Mouse (Mus musculus) hindbrain, embryonic 10.5 days (tissue): ENCODE results near the gene Mrpl28. TPM values are rescaled to one million over a fixed set of nuclear protein-coding genes. Genes with fewer than 3 reads are reported as not detected.
"Not testable (repeated sequence)": the region's sequence is repeated elsewhere in the genome, so short reads cannot be mapped to it uniquely, and the experiment has no call there.

Experiments
- DNase-seq: peaks from one replicate; pipeline ENCODE4 v3.0.0-alpha.2; 2017; ENCODE audit warnings: low spot score
- H3K27ac ChIP-seq: fragments of 300-500 bp; sonication (generic); 2 replicates; pipeline ENCODE4 v1.5.1; 2016; ENCODE audit warnings: mild to moderate bottlenecking, moderate library complexity
- H3K27me3 ChIP-seq: fragments of 300-500 bp; sonication (generic); 2 replicates; pipeline ENCODE4 v1.6.1; 2016; ENCODE audit warnings: mild to moderate bottlenecking; ENCODE audit not compliant: poor library complexity, insufficient read depth, severe bottlenecking
- H3K36me3 ChIP-seq: fragments of 300-500 bp; sonication (generic); 2 replicates; pipeline ENCODE4 v1.6.1; 2016; ENCODE audit warnings: mild to moderate bottlenecking, moderate library complexity
- H3K4me1 ChIP-seq: fragments of 300-500 bp; sonication (generic); replicated peaks from 2 replicates; pipeline ENCODE4 v1.6.1; 2016; ENCODE audit warnings: mild to moderate bottlenecking
- H3K4me3 ChIP-seq: fragments of 300-500 bp; sonication (generic); 2 replicates; pipeline ENCODE4 v1.5.1; 2016; ENCODE audit warnings: mild to moderate bottlenecking, moderate library complexity
- H3K9me3 ChIP-seq: fragments of 300-500 bp; sonication (generic); 2 replicates; pipeline ENCODE4 v1.6.1; 2016; ENCODE audit warnings: mild to moderate bottlenecking, moderate library complexity
- WGBS: fragments of 180-500 bp; shearing (Covaris S2); methylation state at CpG from one replicate; pipeline ENCODE4 v1.1.7; 2016; 5-methylcytosine and 5-hydroxymethylcytosine counted together
- polyA plus RNA-seq: library from polyadenylated mRNA; unstranded; fragments of >200 nt; fragmentation: Nextera tagmentation; extraction: Ambion mirVana; gene quantifications from 2 replicates; pipeline ENCODE4 v1.2.1, GENCODE M21; 2016

Gene Mrpl28
- polyA plus RNA-seq, 1 experiment from 2014 or later = 318 TPM

- WGBS = 83% methylated on average over 2 of the region's 2 CpGs
- no peak for DNase-seq
- H3K4me1 ChIP-seq = no peaks in the 10 kb centered on the region
- H3K36me3 ChIP-seq = peaks cover 97% of the 10 kb centered on the region
- H3K9me3 ChIP-seq = peaks cover 9% of the 10 kb centered on the region; the same call in 1 of the 2 replicates
- H3K4me3 ChIP-seq = no peak overlapping the region
- no peaks in the 10 kb centered on the region for H3K27me3 ChIP-seq
- H3K27ac ChIP-seq = no peak overlapping the region
These were observed 25.8 kb downstream of the Mrpl28 start for GRCm38 (mm10) chr17:26149056-26149455.

GRCm38 (mm10) chr17:26151886-26152630, 28.8 kb downstream of the Mrpl28 start:
- H3K4me1 ChIP-seq = no peaks in the 10 kb centered on the region
- H3K27ac ChIP-seq = no peak overlapping the region
- DNase-seq = no peak
- H3K9me3 ChIP-seq = peaks cover 9% of the 10 kb centered on the region; the same call in 1 of the 2 replicates
- no peak overlapping the region for H3K4me3 ChIP-seq
- H3K36me3 ChIP-seq = peaks cover 87% of the 10 kb centered on the region
- 93% methylated on average over 2 of the region's 2 CpGs for WGBS
- no peaks in the 10 kb centered on the region for H3K27me3 ChIP-seq

GRCm38 (mm10) chr17:26162736-26163135, 39.4 kb downstream of the Mrpl28 start:
- H3K27ac ChIP-seq = no peak overlapping the region
- WGBS = 91% methylated on average over 1 of the region's 1 CpGs

GRCm38 (mm10) chr17:26168039-26168438, 44.7 kb downstream of the Mrpl28 start:
- no peak overlapping the region for H3K4me3 ChIP-seq
- 91% methylated on average over 2 of the region's 2 CpGs for WGBS
- no peaks in the 10 kb centered on the region for H3K9me3 ChIP-seq
- H3K27me3 ChIP-seq = no peaks in the 10 kb centered on the region
- DNase-seq = no peak
- no peak overlapping the region for H3K27ac ChIP-seq
- H3K36me3 ChIP-seq = peaks cover 46% of the 10 kb centered on the region
- H3K4me1 ChIP-seq = no peaks in the 10 kb centered on the region; the same call in 1 of the 2 replicates

More at GRCm38 (mm10) chr17:26162736-26163135, 39.4 kb downstream of the Mrpl28 start:
- Histone ChIP-seq H3K9me3 (no peaks in the 10 kb centered on the region), H3K4me3 (no peak overlapping the region), H3K27me3 (no peaks in the 10 kb centered on the region), H3K36me3 (peaks cover 37% of the 10 kb centered on the region), H3K4me1 (no peaks in the 10 kb centered on the region; the same call in 1 of the 2 replicates)
- DNase-seq = no peak

GRCm38 (mm10) chr17:26175248-26175647, 51.9 kb downstream of the Mrpl28 start:
- H3K4me3 ChIP-seq, H3K4me1 ChIP-seq, H3K27me3 ChIP-seq, H3K27ac ChIP-seq, DNase-seq, H3K9me3 ChIP-seq: not testable (repeated sequence)
- peaks cover 69% of the 10 kb centered on the region for H3K36me3 ChIP-seq
- 89% methylated on average over 2 of the region's 2 CpGs for WGBS

Other genes with a start within 250 kb of the Mrpl28 start
- gene Mettl26, start 248.4 kb upstream of the Mrpl28 start, polyA plus RNA-seq = 69.9 and 73.9 TPM in 2 replicates
- 5.8 and 26.3 TPM in 2 replicates for gene Wfikkn1, start 242.6 kb upstream of the Mrpl28 start, polyA plus RNA-seq
- gene Rab40c, start 203.8 kb upstream of the Mrpl28 start, polyA plus RNA-seq = 33.4 and 43.4 TPM in 2 replicates
- 65.4 and 72.6 TPM in 2 replicates for gene Pigq, start 178.6 kb upstream of the Mrpl28 start, polyA plus RNA-seq
- 0.21 and 0.55 TPM in 2 replicates for gene Nhlrc4, start 178.5 kb upstream of the Mrpl28 start, polyA plus RNA-seq
- 0.25 and 0.34 TPM in 2 replicates for gene A930017K11Rik, start 170.9 kb upstream of the Mrpl28 start, polyA plus RNA-seq
- 32.4 and 35.0 TPM in 2 replicates for gene Capn15, start 137.7 kb upstream of the Mrpl28 start, polyA plus RNA-seq
- gene Rab11fip3, start 53.9 kb upstream of the Mrpl28 start, polyA plus RNA-seq = 24.7 and 30.9 TPM in 2 replicates
- gene Decr2, start 33.2 kb upstream of the Mrpl28 start, polyA plus RNA-seq = 30.2 and 30.7 TPM in 2 replicates
- gene Nme4, start 27.9 kb upstream of the Mrpl28 start, polyA plus RNA-seq = 95.9 and 109 TPM in 2 replicates
- gene Tmem8, start 10.2 kb upstream of the Mrpl28 start, polyA plus RNA-seq = 1.8 and 1.9 TPM in 2 replicates
- 9.1 and 9.4 TPM in 2 replicates for gene Axin1, start 15.2 kb downstream of the Mrpl28 start, polyA plus RNA-seq
- gene Pdia2, start 75.6 kb downstream of the Mrpl28 start, polyA plus RNA-seq = 0.55 and 1.3 TPM in 2 replicates
- gene Rgs11, start 79.5 kb downstream of the Mrpl28 start, polyA plus RNA-seq = 0.81 and 1.5 TPM in 2 replicates
- gene Arhgdig, start 84.3 kb downstream of the Mrpl28 start, polyA plus RNA-seq = 6.4 and 8.3 TPM in 2 replicates
- 26.8 and 30.8 TPM in 2 replicates for gene Fam234a, start 120.7 kb downstream of the Mrpl28 start, polyA plus RNA-seq
- gene Luc7l, start 129.4 kb downstream of the Mrpl28 start, polyA plus RNA-seq = 113 and 128 TPM in 2 replicates